Comparison of ENCODE assay signal across 10 mouse cellular contexts in the genomic region with DNA sequence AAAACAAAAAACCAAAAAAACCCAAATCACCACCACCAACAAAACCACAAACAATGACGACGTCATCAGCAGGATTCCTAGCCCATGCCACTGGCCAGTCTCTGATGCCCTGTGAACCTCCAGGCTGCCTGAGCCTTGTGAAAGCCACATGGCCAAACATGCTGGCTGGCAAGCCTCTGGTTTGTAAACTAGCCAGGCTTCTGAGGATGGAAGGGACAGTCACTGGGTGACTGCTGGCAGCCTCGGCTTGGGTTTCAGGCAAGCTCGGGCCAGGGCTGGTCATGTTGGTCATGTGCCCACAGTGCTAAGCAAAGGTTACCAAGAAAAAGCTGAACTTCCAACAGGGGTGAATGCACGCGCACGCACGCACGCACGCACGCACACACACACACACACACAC. TPM values are rescaled to one million over a fixed set of nuclear protein-coding genes. Genes with fewer than 3 reads are reported as not detected.
DNase-seq lines count a peak whose midpoint lies in the region; ATAC-seq and TF ChIP-seq lines count a peak whose summit lies in the region.
"Had no signal": no experiment of that assay in that cellular context is flagged by ENCODE, and none has a peak within 500 bp of the region (broad histone marks: within the 10 kb centered on the region; RNA-seq: fewer than 3 reads in every experiment).

No protein-coding gene starts in this region.

- H3K4me2 ChIP-seq in forebrain, embryonic 16.5 days (ENCODE audit: low read length), result no peak overlapping the region
- H3K4me2 ChIP-seq in midbrain, embryonic 13.5 days (replicated peaks), result no peak overlapping the region
- no peak overlapping the region for H3K4me2 ChIP-seq in midbrain, embryonic 11.5 days
- H3K4me2 ChIP-seq in myocyte (ENCODE audit: low read depth), result no peak overlapping the region
- H3K4me2 ChIP-seq: lung, embryonic 14.5 days had no signal

- no peak overlapping the region for H3K9ac ChIP-seq in forebrain, embryonic 16.5 days (replicated peaks; ENCODE audit: low read depth, low read length)
- no peak overlapping the region for H3K9ac ChIP-seq in midbrain, embryonic 13.5 days (replicated peaks)
- H3K9ac ChIP-seq in midbrain, embryonic 11.5 days (ENCODE audit: low read length), result no peak overlapping the region
- H3K9ac ChIP-seq: lung, embryonic 14.5 days had no signal

- H3K4me1 ChIP-seq in forebrain, embryonic 16.5 days (replicated peaks; ENCODE audit: control insufficient read depth, insufficient read depth, low read length), result peaks cover 11% of the 10 kb centered on the region
- H3K4me1 ChIP-seq in forebrain, embryonic 10.5 days, result peaks cover 4% of the 10 kb centered on the region; the same call in 1 of the 2 replicates
- H3K4me1 ChIP-seq in midbrain, embryonic 13.5 days (replicated peaks), result no peaks in the 10 kb centered on the region; the same call in 1 of the 2 replicates
- no peaks in the 10 kb centered on the region for H3K4me1 ChIP-seq in midbrain, embryonic 11.5 days (ENCODE audit: control insufficient read depth, insufficient read depth, low read length)
- H3K4me1 ChIP-seq in embryonic fibroblast, embryonic 13.5 days (ENCODE audit: control insufficient read depth, insufficient read depth, low read length), result no peaks in the 10 kb centered on the region; the same call in 1 of the 2 replicates

- H3K4me3 ChIP-seq in forebrain, embryonic 16.5 days (replicated peaks; ENCODE audit: low read length), result no peak overlapping the region
- no peak overlapping the region for H3K4me3 ChIP-seq in forebrain, embryonic 10.5 days
- H3K4me3 ChIP-seq in midbrain, embryonic 13.5 days (replicated peaks), result no peak overlapping the region
- H3K4me3 ChIP-seq in midbrain, embryonic 11.5 days (ENCODE audit: low read depth, low read length), result no peak overlapping the region
- no peak overlapping the region for H3K4me3 ChIP-seq in embryonic fibroblast, embryonic 13.5 days (ENCODE audit: insufficient read depth, low read length)
- H3K4me3 ChIP-seq in myocyte, result no peak overlapping the region
- H3K4me3 ChIP-seq in left cerebral cortex, adult 2 months, result no peak overlapping the region

- no peaks in the 10 kb centered on the region for H3K9me3 ChIP-seq in forebrain, embryonic 16.5 days (ENCODE audit: control insufficient read depth, low read length)
- H3K9me3 ChIP-seq in forebrain, embryonic 10.5 days, result no peaks in the 10 kb centered on the region
- H3K9me3 ChIP-seq in midbrain, embryonic 13.5 days, result no peaks in the 10 kb centered on the region
- H3K9me3 ChIP-seq in midbrain, embryonic 11.5 days (ENCODE audit: control insufficient read depth, low read length), result no peaks in the 10 kb centered on the region

- no peak for TF ChIP-seq CTCF in embryonic fibroblast, embryonic 13.5 days (IDR thresholded peaks at IDR 0.05; ENCODE audit: borderline replicate concordance, insufficient read depth, low read length)
- no peak for TF ChIP-seq CTCF in left cerebral cortex, adult 2 months (IDR thresholded peaks at IDR 0.05)

- no peak overlapping the region for H3ac ChIP-seq in myocyte (ENCODE audit: control insufficient read depth, insufficient read length)

- TF ChIP-seq POLR2A in embryonic fibroblast, embryonic 13.5 days (IDR thresholded peaks at IDR 0.05; ENCODE audit: low read depth, low read length), result no peak
- TF ChIP-seq POLR2A in myocyte (IDR thresholded peaks at IDR 0.05; ENCODE audit: insufficient read length, low read depth), result no peak

- intact Hi-C loops in left cerebral cortex, adult 2 months (cut with DNase I), result loop anchor here (5.0 kb wide), 1 partner anchor 251 kb away; no protein-coding TSS in a partner anchor

- H3K27me3 ChIP-seq in forebrain, embryonic 16.5 days (replicated peaks; ENCODE audit: control insufficient read depth, insufficient read depth, low read length), result no peaks in the 10 kb centered on the region
- no peaks in the 10 kb centered on the region for H3K27me3 ChIP-seq in forebrain, embryonic 10.5 days (ENCODE audit: poor library complexity, severe bottlenecking)
- no peaks in the 10 kb centered on the region for H3K27me3 ChIP-seq in midbrain, embryonic 13.5 days
- H3K27me3 ChIP-seq in midbrain, embryonic 11.5 days (ENCODE audit: control insufficient read depth, insufficient read depth, low read length), result no peaks in the 10 kb centered on the region
- no peaks in the 10 kb centered on the region for H3K27me3 ChIP-seq in myocyte (ENCODE audit: control insufficient read depth, insufficient read depth, insufficient read length)
- H3K27me3 ChIP-seq: CH12.LX had no signal

- H3K79me2 ChIP-seq in myocyte (ENCODE audit: control insufficient read depth, insufficient read depth), result no peaks in the 10 kb centered on the region

- no peak for DNase-seq in forebrain, embryonic 10.5 days (ENCODE audit: extremely low spot score, low spot score)
- DNase-seq in midbrain, embryonic 11.5 days (ENCODE audit: low spot score, missing footprints), result no peak
- DNase-seq in thymus, postnatal 10 days (ENCODE audit: low spot score in 2 of 2), result no peak
- no peak for DNase-seq in left cerebral cortex, adult 2 months (ENCODE audit: extremely low spot score in 1 of 2, low spot score in 2 of 2)
- DNase-seq: lung, embryonic 14.5 days had no signal

- H3K36me3 ChIP-seq in forebrain, embryonic 16.5 days (ENCODE audit: control insufficient read depth, insufficient read depth), result peaks cover 34% of the 10 kb centered on the region
- peaks cover 99% of the 10 kb centered on the region for H3K36me3 ChIP-seq in forebrain, embryonic 10.5 days (replicated peaks)
- peaks cover 90% of the 10 kb centered on the region for H3K36me3 ChIP-seq in midbrain, embryonic 13.5 days
- H3K36me3 ChIP-seq in midbrain, embryonic 11.5 days (ENCODE audit: control insufficient read depth, insufficient read depth, low read length), result peaks cover 36% of the 10 kb centered on the region
- H3K36me3 ChIP-seq in myocyte (ENCODE audit: control insufficient read depth, insufficient read depth), result peaks cover 43% of the 10 kb centered on the region

- no peak for ATAC-seq in forebrain, embryonic 16.5 days
- no peak for ATAC-seq in midbrain, embryonic 13.5 days
- no peak for ATAC-seq in midbrain, embryonic 11.5 days (ENCODE audit: low FRiP score)

- WGBS in forebrain, embryonic 16.5 days, result 86% methylated on average over 11 of the region's 11 CpGs
- 91% methylated on average over 11 of the region's 11 CpGs for WGBS in forebrain, embryonic 10.5 days
- 79% methylated on average over 11 of the region's 11 CpGs for WGBS in midbrain, embryonic 13.5 days
- WGBS in midbrain, embryonic 11.5 days, result 91% methylated on average over 11 of the region's 11 CpGs

- peak overlapping the region; percentile 13; the same call in 1 of the 2 replicates for H3K27ac ChIP-seq in forebrain, embryonic 16.5 days (ENCODE audit: low read length)
- no peak overlapping the region for H3K27ac ChIP-seq in forebrain, embryonic 10.5 days
- 0 out of 2 replicates have a peak overlapping the region, but pooled peaks have one; percentile 32 for H3K27ac ChIP-seq in midbrain, embryonic 13.5 days
- H3K27ac ChIP-seq in midbrain, embryonic 11.5 days (ENCODE audit: low read depth, low read length), result no peak overlapping the region
- peak overlapping the region; percentile 4; the same call in 1 of the 2 replicates for H3K27ac ChIP-seq in embryonic fibroblast, embryonic 13.5 days (ENCODE audit: insufficient read depth, low read length)
- no peak overlapping the region for H3K27ac ChIP-seq in left cerebral cortex, adult 2 months

TF ChIP-seq in myocyte, 11 proteins besides CTCF, POLR2A, EP300 and RAD21:
- no peak for TF ChIP-seq E2F4 (IDR thresholded peaks at IDR 0.05; ENCODE audit: insufficient read depth)
- TF ChIP-seq USF1 (IDR thresholded peaks at IDR 0.05; ENCODE audit: low read depth), result peak; percentile 28
TF ChIP-seq in myocyte: peak in this region for 1.

RNA-seq across cellular contexts. Expression of a gene that starts 18.3 kb away (rescaled TPM):
- polyA plus RNA-seq in forebrain, embryonic 16.5 days (2015; fragmentation: Nextera tagmentation; extraction: Ambion mirVana), result 3.7 and 4.0 TPM in 2 replicates
- polyA plus RNA-seq in forebrain, embryonic 10.5 days (2016; fragmentation: Nextera tagmentation; extraction: Ambion mirVana), result 3.4 and 4.3 TPM in 2 replicates
- polyA plus RNA-seq in midbrain, embryonic 13.5 days (2015; fragmentation: Nextera tagmentation; extraction: Ambion mirVana), result 4.9 and 5.1 TPM in 2 replicates
- 4.0 and 4.4 TPM in 2 replicates for polyA plus RNA-seq in midbrain, embryonic 11.5 days (2014; fragmentation: Nextera tagmentation; extraction: Ambion mirVana)
- polyA plus RNA-seq in embryonic fibroblast, embryonic 13.5 days (2011; ENCODE audit: insufficient read length, low read depth, missing spikeins), result 1.2 and 7.7 TPM in 2 replicates
- 0.32 TPM for polyA plus RNA-seq in myocyte (2012; fragmentation: generic; extraction: Trizol)
- 1 to 10 TPM in 1 of 2 experiments, not detected in 1; 1.0 TPM for total RNA-seq in left cerebral cortex, adult 2 months (2021)

Comparison
In these comparisons a context has a peak if more than half of its experiments do, and no peak if none do; other contexts are left out.
1. H3K27ac ChIP-seq: peak in forebrain, embryonic 16.5 days (single experiment), midbrain, embryonic 13.5 days (single experiment) and embryonic fibroblast, embryonic 13.5 days (single experiment); none in forebrain, embryonic 10.5 days (single experiment), midbrain, embryonic 11.5 days (single experiment) and left cerebral cortex, adult 2 months (single experiment).